Mouse (Mus musculus): ENCODE data around the gene 3110040M04Rik. TPM values are rescaled to one million over a fixed set of nuclear protein-coding genes. Genes with fewer than 3 reads are reported as not detected.

The 3110040M04Rik gene
- polyA plus RNA-seq, 1 experiment from 2014 or later, result not detected

GRCm38 (mm10) chr1:151219045-151219444 is 15.1 kb downstream of the 3110040M04Rik start:
- H3K9ac ChIP-seq, result no peak overlapping the region
- H3K27ac ChIP-seq (ENCODE audit: low read depth), result no peak overlapping the region
- H3K36me3 ChIP-seq (ENCODE audit: insufficient read depth), result no peaks in the 10 kb centered on the region
- H3K9me3 ChIP-seq (ENCODE audit: low read depth, low read length), result no peaks in the 10 kb centered on the region
- H3K4me3 ChIP-seq (ENCODE audit: low read depth, low read length), result no peak overlapping the region
- WGBS, result 89% methylated on average over 5 of the region's 5 CpGs
- TF ChIP-seq CTCF (IDR thresholded peaks at IDR 0.05; ENCODE audit: low read depth), result no peak
- no peaks in the 10 kb centered on the region for H3K4me1 ChIP-seq (ENCODE audit: insufficient read depth)
- no peaks in the 10 kb centered on the region for H3K27me3 ChIP-seq (ENCODE audit: insufficient read depth, low read length)
- ATAC-seq (ENCODE audit: insufficient read depth), result no peak
- no peak overlapping the region for H3K4me2 ChIP-seq
- no peak for DNase-seq

DNA sequence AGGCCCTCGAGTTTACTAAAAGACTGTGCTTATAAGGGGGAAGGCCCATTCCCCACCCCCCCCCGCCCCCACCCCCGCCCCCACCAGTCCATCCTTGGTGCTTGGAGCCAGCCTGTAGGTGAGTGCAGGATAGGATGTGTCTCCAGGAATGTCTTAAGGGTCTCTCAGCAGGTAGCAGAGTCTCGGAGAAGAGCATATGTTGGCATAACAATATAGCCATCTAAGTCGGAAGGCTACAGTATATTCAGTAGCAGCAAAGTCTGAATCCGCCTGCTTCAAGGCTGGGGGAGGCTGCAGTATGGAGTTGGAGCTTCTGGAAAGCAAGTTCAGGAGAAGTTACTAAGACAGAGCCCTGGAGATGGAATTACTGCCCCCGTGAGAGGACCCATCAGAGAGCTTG is 16.2 kb downstream of the 3110040M04Rik start:
- Histone ChIP-seq H3K4me2 (no peak overlapping the region), H3K9me3 (ENCODE audit: low read depth, low read length) (no peaks in the 10 kb centered on the region), H3K9ac (no peak overlapping the region), H3K27me3 (ENCODE audit: insufficient read depth, low read length) (no peaks in the 10 kb centered on the region), H3K4me1 (ENCODE audit: insufficient read depth) (no peaks in the 10 kb centered on the region), H3K36me3 (ENCODE audit: insufficient read depth) (no peaks in the 10 kb centered on the region), H3K27ac (ENCODE audit: low read depth) (no peak overlapping the region), H3K4me3 (ENCODE audit: low read depth, low read length) (no peak overlapping the region)
- TF ChIP-seq CTCF (IDR thresholded peaks at IDR 0.05; ENCODE audit: low read depth), result no peak
- ATAC-seq (ENCODE audit: insufficient read depth) (no peak), DNase-seq (no peak)
- WGBS, result 64% methylated on average over 7 of the region's 7 CpGs

- ATAC-seq (ENCODE audit: insufficient read depth), result no peak
- Histone ChIP-seq H3K9ac (no peak overlapping the region), H3K4me1 (ENCODE audit: insufficient read depth) (no peaks in the 10 kb centered on the region), H3K4me2 (no peak overlapping the region), H3K36me3 (ENCODE audit: insufficient read depth) (no peaks in the 10 kb centered on the region), H3K27me3 (ENCODE audit: insufficient read depth, low read length) (no peaks in the 10 kb centered on the region), H3K9me3 (ENCODE audit: low read depth, low read length) (no peaks in the 10 kb centered on the region), H3K4me3 (ENCODE audit: low read depth, low read length) (no peak overlapping the region), H3K27ac (ENCODE audit: low read depth) (no peak overlapping the region)
- TF ChIP-seq CTCF (IDR thresholded peaks at IDR 0.05; ENCODE audit: low read depth), result no peak
- no peak for DNase-seq
- 84% methylated on average over 10 of the region's 10 CpGs for WGBS
These were observed 18.8 kb downstream of the 3110040M04Rik start for GRCm38 (mm10) chr1:151222561-151223267.

DNA sequence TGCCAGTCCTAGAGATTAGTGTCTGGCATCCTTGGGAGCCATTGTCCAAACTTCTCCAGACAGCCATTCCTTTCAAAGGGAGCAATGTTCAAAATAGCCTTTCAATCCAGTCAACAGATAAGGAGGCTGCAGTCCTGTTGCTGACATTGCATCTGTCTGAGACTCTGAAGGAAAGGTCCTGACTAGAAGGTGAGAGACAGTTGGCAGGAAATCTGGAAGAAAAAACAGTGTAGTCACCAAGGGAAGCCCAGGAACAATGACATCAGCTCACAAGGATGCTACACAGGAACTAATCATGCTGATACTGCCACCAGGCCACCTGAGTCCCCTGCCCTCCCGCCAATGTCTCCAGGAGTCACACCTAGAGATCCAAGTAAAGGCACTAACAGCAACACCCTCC is 19.5 kb downstream of the 3110040M04Rik start:
- no peak for ATAC-seq (ENCODE audit: insufficient read depth)
- DNase-seq, result no peak
- WGBS, result 67% methylated on average over 1 of the region's 1 CpGs

GRCm38 (mm10) chr1:151224536-151224935 is 20.6 kb downstream of the 3110040M04Rik start:
- H3K4me3 ChIP-seq (ENCODE audit: low read depth, low read length), result no peak overlapping the region
- no peaks in the 10 kb centered on the region for H3K9me3 ChIP-seq (ENCODE audit: low read depth, low read length)
- no peak for TF ChIP-seq CTCF (IDR thresholded peaks at IDR 0.05; ENCODE audit: low read depth)
- ATAC-seq (ENCODE audit: insufficient read depth), result no peak
- no peak overlapping the region for H3K27ac ChIP-seq (ENCODE audit: low read depth)
- no peak for DNase-seq
- H3K4me2 ChIP-seq, result no peak overlapping the region
- no peaks in the 10 kb centered on the region for H3K27me3 ChIP-seq (ENCODE audit: insufficient read depth, low read length)
- H3K36me3 ChIP-seq (ENCODE audit: insufficient read depth), result no peaks in the 10 kb centered on the region
- no peaks in the 10 kb centered on the region for H3K4me1 ChIP-seq (ENCODE audit: insufficient read depth)
- WGBS, result 83% methylated on average over 1 of the region's 1 CpGs
- H3K9ac ChIP-seq, result no peak overlapping the region

More for the DNA sequence above, 19.5 kb downstream of the 3110040M04Rik start:
- no peaks in the 10 kb centered on the region for H3K4me1 ChIP-seq (ENCODE audit: insufficient read depth)
- H3K9ac ChIP-seq, result no peak overlapping the region
- no peaks in the 10 kb centered on the region for H3K9me3 ChIP-seq (ENCODE audit: low read depth, low read length)
- no peak for TF ChIP-seq CTCF (IDR thresholded peaks at IDR 0.05; ENCODE audit: low read depth)
- no peak overlapping the region for H3K4me2 ChIP-seq
- no peak overlapping the region for H3K4me3 ChIP-seq (ENCODE audit: low read depth, low read length)
- no peaks in the 10 kb centered on the region for H3K36me3 ChIP-seq (ENCODE audit: insufficient read depth)
- H3K27me3 ChIP-seq (ENCODE audit: insufficient read depth, low read length), result no peaks in the 10 kb centered on the region
- no peak overlapping the region for H3K27ac ChIP-seq (ENCODE audit: low read depth)

GRCm38 (mm10) chr1:151227506-151227905 is 23.6 kb downstream of the 3110040M04Rik start:
- WGBS, result 65% methylated on average over 8 of the region's 8 CpGs
- Histone ChIP-seq H3K4me1 (ENCODE audit: insufficient read depth) (no peaks in the 10 kb centered on the region), H3K27me3 (ENCODE audit: insufficient read depth, low read length) (no peaks in the 10 kb centered on the region), H3K36me3 (ENCODE audit: insufficient read depth) (no peaks in the 10 kb centered on the region), H3K4me2 (no peak overlapping the region), H3K4me3 (ENCODE audit: low read depth, low read length) (no peak overlapping the region), H3K9ac (no peak overlapping the region), H3K9me3 (ENCODE audit: low read depth, low read length) (no peaks in the 10 kb centered on the region), H3K27ac (ENCODE audit: low read depth) (no peak overlapping the region)
- DNase-seq (no peak), ATAC-seq (ENCODE audit: insufficient read depth) (no peak)
- TF ChIP-seq CTCF (IDR thresholded peaks at IDR 0.05; ENCODE audit: low read depth), result no peak

DNA sequence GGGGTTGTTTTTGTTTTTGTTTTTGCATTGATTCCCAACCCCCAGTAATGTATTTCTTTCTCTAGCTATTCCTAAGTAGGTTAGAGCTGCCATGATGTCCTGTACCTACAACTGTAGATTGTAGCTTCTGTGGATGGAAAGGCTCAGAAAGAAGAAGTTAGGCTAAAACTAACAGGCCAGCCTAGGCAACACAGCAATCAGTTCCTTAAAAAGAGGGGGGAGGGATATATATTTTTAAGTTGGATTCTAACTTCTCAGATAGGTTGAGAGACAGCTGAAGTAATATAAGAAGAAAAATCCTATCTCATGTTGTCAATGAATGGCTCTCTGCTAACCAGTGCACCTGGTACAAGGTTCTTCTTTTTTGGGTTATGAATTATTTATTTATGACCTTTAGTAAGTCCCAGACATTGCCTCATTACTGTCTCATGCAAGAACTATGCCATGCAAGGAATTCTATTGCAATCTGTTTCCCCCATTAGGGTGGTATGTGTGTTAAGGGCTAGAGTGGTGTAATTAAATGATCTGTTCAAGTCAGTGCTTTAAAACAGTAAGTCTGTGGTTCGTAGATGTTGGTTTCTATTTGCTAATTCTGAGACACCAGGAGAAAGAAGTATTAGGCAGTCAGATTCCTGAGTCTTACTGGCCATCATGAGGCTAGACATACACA is 24.5 kb downstream of the 3110040M04Rik start:
- H3K4me3 ChIP-seq (ENCODE audit: low read depth, low read length), result no peak overlapping the region
- no peak overlapping the region for H3K4me2 ChIP-seq
- TF ChIP-seq CTCF (IDR thresholded peaks at IDR 0.05; ENCODE audit: low read depth), result no peak
- ATAC-seq (ENCODE audit: insufficient read depth), result no peak
- no peaks in the 10 kb centered on the region for H3K4me1 ChIP-seq (ENCODE audit: insufficient read depth)
- H3K27ac ChIP-seq (ENCODE audit: low read depth), result no peak overlapping the region
- H3K9me3 ChIP-seq (ENCODE audit: low read depth, low read length), result no peaks in the 10 kb centered on the region
- H3K27me3 ChIP-seq (ENCODE audit: insufficient read depth, low read length), result no peaks in the 10 kb centered on the region
- no peaks in the 10 kb centered on the region for H3K36me3 ChIP-seq (ENCODE audit: insufficient read depth)
- no peak for DNase-seq
- 59% methylated on average over 1 of the region's 1 CpGs for WGBS
- H3K9ac ChIP-seq, result no peak overlapping the region
